Mouse (Mus musculus) MEL (cell line): ENCODE measurements around the gene Nol6. TPM values are rescaled to one million over a fixed set of nuclear protein-coding genes. Genes with fewer than 3 reads are reported as not detected.
"Not testable (repeated sequence)": the region's sequence is repeated elsewhere in the genome, so short reads cannot be mapped to it uniquely, and the experiment has no call there.

Source experiments
- DNase-seq: peaks from one replicate; pipeline ENCODE4 v3.0.0; 2011; ENCODE audit warnings: low read depth, low spot score
- H3K27ac ChIP-seq: 2 replicates; pipeline ENCODE4 v1.5.1; 2012; ENCODE audit warnings: low read depth, mild to moderate bottlenecking, control low read depth, low read length, moderate library complexity; ENCODE audit not compliant: control insufficient read depth
- H3K27me3 ChIP-seq, 2 experiments: fragments of 150-350 bp in 1 of 2; sonication (generic) in 1 of 2; 2 replicates each; pipeline ENCODE4 v1.6.1; 2012; ENCODE audit warnings: low read length in 2 of 2, mild to moderate bottlenecking in 2 of 2, improper control_type of control experiment in 1 of 2, moderate library complexity in 1 of 2; ENCODE audit not compliant: insufficient read depth in 2 of 2, control insufficient read depth in 1 of 2
- H3K36me3 ChIP-seq, 2 experiments: 2 replicates each; pipeline ENCODE4 v1.6.1; 2012 to 2014; ENCODE audit warnings: low read length in 2 of 2, improper control_type of control experiment in 1 of 2, inconsistent platforms in 1 of 2, mild to moderate bottlenecking in 1 of 2; ENCODE audit not compliant: insufficient read depth in 2 of 2, control insufficient read depth in 1 of 2
- H3K4me1 ChIP-seq, 2 experiments: fragments of 150-350 bp in 1 of 2; sonication (generic) in 1 of 2; 2 replicates each; pipeline ENCODE4 v1.6.1; 2012; ENCODE audit warnings: low read length in 2 of 2, improper control_type of control experiment in 1 of 2, mild to moderate bottlenecking in 1 of 2; ENCODE audit not compliant: insufficient read depth in 2 of 2, control insufficient read depth in 1 of 2
- H3K4me3 ChIP-seq, 2 experiments: fragments of 150-350 bp in 1 of 2; sonication (generic) in 1 of 2; 2 replicates each; pipeline ENCODE4 v1.5.1; 2012; ENCODE audit warnings: low read depth in 2 of 2, low read length in 2 of 2, mild to moderate bottlenecking in 2 of 2, moderate library complexity in 2 of 2, control low read depth in 1 of 2, improper control_type of control experiment in 1 of 2; ENCODE audit not compliant: control insufficient read depth in 1 of 2, insufficient read depth in 1 of 2
- H3K79me2 ChIP-seq: 2 replicates; pipeline ENCODE4 v1.6.1; 2012; ENCODE audit warnings: mild to moderate bottlenecking, low read length, moderate library complexity; ENCODE audit not compliant: control insufficient read depth, poor library complexity, insufficient read depth
- H3K9ac ChIP-seq: 2 replicates; pipeline ENCODE4 v1.6.1; 2012; ENCODE audit warnings: low read depth, mild to moderate bottlenecking, control low read depth, low read length, moderate library complexity; ENCODE audit not compliant: control insufficient read depth, poor library complexity, severe bottlenecking
- H3K9me3 ChIP-seq: fragments of 150-350 bp; sonication (generic); replicated peaks from 2 replicates; pipeline ENCODE4 v1.6.1; 2012; ENCODE audit warnings: mild to moderate bottlenecking, low read length, improper control_type of control experiment, moderate library complexity; ENCODE audit not compliant: insufficient read depth
- ELF1 ChIP-seq: IDR thresholded peaks from 2 replicates; pipeline ENCODE4 v1.6.1; 2014; ENCODE audit warnings: low read depth, mild to moderate bottlenecking, inconsistent platforms, low read length, improper control_type of control experiment, moderate library complexity
- EP300 ChIP-seq, 2 experiments: IDR thresholded peaks; 2 replicates each; pipeline ENCODE4 v1.6.1; 2011; ENCODE audit warnings: improper control_type of control experiment in 2 of 2, low read length in 2 of 2, low read depth in 1 of 2, mild to moderate bottlenecking in 1 of 2
- ETS1 ChIP-seq: IDR thresholded peaks from 2 replicates; pipeline ENCODE4 v1.6.1; 2012; ENCODE audit warnings: low read depth, mild to moderate bottlenecking, inconsistent platforms, low read length, improper control_type of control experiment, moderate library complexity
- GATA1 ChIP-seq: IDR thresholded peaks from 2 replicates; pipeline ENCODE4 v1.6.1; 2011; ENCODE audit warnings: low read depth, low read length, improper control_type of control experiment
- MAX ChIP-seq: IDR thresholded peaks from 2 replicates; pipeline ENCODE4 v1.6.1; 2011; ENCODE audit warnings: low read length, improper control_type of control experiment
- MEF2A ChIP-seq: IDR thresholded peaks from 2 replicates; pipeline ENCODE4 v1.6.1; 2014; ENCODE audit warnings: low read depth, mild to moderate bottlenecking, inconsistent platforms, low read length, improper control_type of control experiment; ENCODE audit not compliant: poor library complexity, insufficient replicate concordance, severe bottlenecking; ENCODE audit errors: extremely low read depth
- MXI1 ChIP-seq: IDR thresholded peaks from 2 replicates; pipeline ENCODE4 v1.6.1; 2011; ENCODE audit warnings: mild to moderate bottlenecking, low read depth, low read length, improper control_type of control experiment
- MYB ChIP-seq: IDR thresholded peaks from 2 replicates; pipeline ENCODE4 v1.6.1; 2011; ENCODE audit warnings: mild to moderate bottlenecking, low read depth, low read length, improper control_type of control experiment
- MYC ChIP-seq: IDR thresholded peaks from 2 replicates; pipeline ENCODE4 v1.6.1; 2011; ENCODE audit warnings: low read depth, mild to moderate bottlenecking, low read length, improper control_type of control experiment, moderate library complexity
- NELFE ChIP-seq: IDR thresholded peaks from 2 replicates; pipeline ENCODE4 v1.6.1; 2011; ENCODE audit warnings: low read depth, low read length, improper control_type of control experiment
- POLR2AphosphoS2 ChIP-seq: IDR thresholded peaks from 2 replicates; pipeline ENCODE4 v1.6.1; 2011; ENCODE audit warnings: low read length, improper control_type of control experiment
- RCOR1 ChIP-seq: IDR thresholded peaks from 2 replicates; pipeline ENCODE4 v1.6.1; 2012; ENCODE audit warnings: low read depth, mild to moderate bottlenecking, inconsistent platforms, low read length, improper control_type of control experiment
- SIN3A ChIP-seq: IDR thresholded peaks from 2 replicates; pipeline ENCODE4 v1.6.1; 2012; ENCODE audit warnings: low read length, improper control_type of control experiment, inconsistent platforms
- TCF12 ChIP-seq: IDR thresholded peaks from 2 replicates; pipeline ENCODE4 v1.6.1; 2014; ENCODE audit warnings: low read depth, mild to moderate bottlenecking, inconsistent platforms, low read length, improper control_type of control experiment, moderate library complexity
- ZNF384 ChIP-seq: IDR thresholded peaks from 2 replicates; pipeline ENCODE4 v1.6.1; 2012; ENCODE audit warnings: low read depth, mild to moderate bottlenecking, inconsistent platforms, low read length, improper control_type of control experiment
- polyA plus RNA-seq, 2 experiments: library from polyadenylated mRNA; stranded (reverse) in 1 of 2; unstranded in 1 of 2; fragments of >175 nt in 1 of 2; fragments of >200 nt in 1 of 2; gene quantifications; 2 replicates each; pipeline versions ENCODE4 v1.2.1 to v1.2.4; 2012; ENCODE audit warnings: low replicate concordance in 2 of 2, low read depth in 1 of 2; ENCODE audit not compliant: insufficient read length in 2 of 2, insufficient read depth in 1 of 2, missing spikeins in 1 of 2
- total RNA-seq: library from RNA; depleted of rRNA; stranded (reverse); fragments of 300-350 nt; gene quantifications from 2 replicates; pipeline ENCODE4 v1.2.3, GENCODE M21; 2012

Nol6 gene
- total and polyA plus RNA-seq, 3 experiments: 36.6 to 71.2 TPM; not detected in 1

GRCm38 (mm10) chr4:41084819-41085218 lies 39.4 kb downstream of the Nol6 start:
- Histone ChIP-seq H3K4me1 (peaks cover 28 to 51% of the 10 kb centered on the region in 2 experiments), H3K36me3 (peaks cover 0 to 45% of the 10 kb centered on the region in 2 experiments; a peak in 2 of 4 replicates), H3K79me2 (no peaks in the 10 kb centered on the region), H3K9ac (no peak overlapping the region), H3K27me3 (no peaks in the 10 kb centered on the region), H3K27ac (no peak overlapping the region)
- peak; percentile 35 for DNase-seq
- TF ChIP-seq MYB (no peak), EP300 (IDR thresholded peaks at IDR 0.05; ENCODE audit: low read depth in 1 of 2, low read length in 2 of 2) (peak; percentile 36 to 47; a peak in 2 of 4 replicates), MEF2A (no peak), ELF1 (peak; percentile 48; the same call in 1 of the 2 replicates), ETS1 (peak; percentile 55), NELFE (no peak), POLR2AphosphoS2 (no peak), GATA1 (peak; percentile 64), MXI1 (0 out of 2 replicates have a peak, but pooled peaks have one; percentile 25), SIN3A (peak; percentile 41; the same call in 1 of the 2 replicates), TCF12 (peak; percentile 63; the same call in 1 of the 2 replicates), ZNF384 (peak; percentile 91)
- TF ChIP-seq, all 39 proteins: peak for 8
- no peaks in the 10 kb centered on the region for H3K9me3 ChIP-seq
- no peak overlapping the region for H3K4me3 ChIP-seq

GRCm38 (mm10) chr4:41082803-41083202 lies 41.5 kb downstream of the Nol6 start:
- not testable (repeated sequence) for H3K9me3 ChIP-seq, H3K27me3 ChIP-seq, H3K79me2 ChIP-seq, H3K9ac ChIP-seq, H3K4me3 ChIP-seq
- peak; percentile 68 for TF ChIP-seq SIN3A
- TF ChIP-seq RCOR1: peak; percentile 38; the same call in 1 of the 2 replicates
- TF ChIP-seq MYC: peak; percentile 66; the same call in 1 of the 2 replicates
- peak; percentile 54 for TF ChIP-seq MXI1
- TF ChIP-seq EP300 (IDR thresholded peaks at IDR 0.05; ENCODE audit: low read depth in 1 of 2, low read length in 2 of 2): 0 out of 4 replicates have a peak, but pooled peaks of 1 of the 2 experiments have one; percentile 25
- peak; percentile 47; the same call in 1 of the 2 replicates for TF ChIP-seq GATA1
- peak; percentile 28; the same call in 1 of the 2 replicates for TF ChIP-seq TCF12
- TF ChIP-seq ETS1: peak; percentile 73
- TF ChIP-seq MAX: peak; percentile 51; the same call in 1 of the 2 replicates
- H3K36me3 ChIP-seq: peaks cover 0 to 42% of the 10 kb centered on the region in 2 experiments; a peak in 2 of 4 replicates
- DNase-seq: peak; percentile 69
- 0 out of 2 replicates have a peak overlapping the region, but pooled peaks have one; percentile 10 for H3K27ac ChIP-seq
- peaks cover 29 to 53% of the 10 kb centered on the region in 2 experiments for H3K4me1 ChIP-seq
